Mouse (Mus musculus): ENCODE data around the gene Gm28557. TPM values are rescaled to one million over a fixed set of nuclear protein-coding genes. Genes with fewer than 3 reads are reported as not detected.
A peak's percentile ranks its signal among the peaks of the same experiment; 100 is the strongest.

The Gm28557 gene
- polyA plus RNA-seq, 1 experiment from 2014 or later = 3.0 TPM

DNA sequence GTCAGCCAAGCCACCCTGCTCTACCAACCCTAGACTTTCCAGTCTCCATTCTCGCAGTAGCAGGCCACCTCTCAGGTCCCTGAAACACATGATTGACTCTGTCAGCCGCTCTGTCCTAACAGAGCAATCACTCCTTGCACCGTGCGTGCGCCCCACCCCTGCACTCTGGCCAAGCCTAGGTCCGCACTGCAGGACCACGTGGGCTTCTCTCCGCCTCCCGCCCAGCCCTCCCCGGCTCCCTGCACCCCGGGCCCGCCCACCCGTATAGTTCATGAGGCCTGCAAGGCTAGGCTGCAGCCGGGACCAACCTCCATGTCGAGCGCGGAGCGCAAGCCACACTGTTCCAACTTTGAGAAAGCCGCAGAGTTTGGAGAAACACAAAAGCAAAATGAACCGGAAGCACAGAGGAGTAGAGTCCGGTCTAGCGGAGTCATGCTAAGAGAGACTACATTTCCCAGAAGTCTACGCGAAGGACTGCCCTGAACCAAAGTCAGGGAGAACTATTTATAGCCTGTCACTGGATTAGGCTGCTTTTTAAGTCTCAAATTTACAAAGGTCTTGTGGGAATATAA, 27.2 kb downstream of the Gm28557 start:
- Histone ChIP-seq H3K9me3 (no peaks in the 10 kb centered on the region), H3K4me3 (peak overlapping the region; percentile 76), H3K27ac (peak overlapping the region; percentile 94), H3K4me1 (peaks cover 4% of the 10 kb centered on the region; the same call in 1 of the 2 replicates), H3K36me3 (peaks cover 18% of the 10 kb centered on the region), H3K27me3 (ENCODE audit: insufficient read depth, poor library complexity, severe bottlenecking) (no peaks in the 10 kb centered on the region)
- peak; percentile 95 for DNase-seq (ENCODE audit: low spot score)
- WGBS = 0% methylated on average over 24 of the region's 24 CpGs

DNA sequence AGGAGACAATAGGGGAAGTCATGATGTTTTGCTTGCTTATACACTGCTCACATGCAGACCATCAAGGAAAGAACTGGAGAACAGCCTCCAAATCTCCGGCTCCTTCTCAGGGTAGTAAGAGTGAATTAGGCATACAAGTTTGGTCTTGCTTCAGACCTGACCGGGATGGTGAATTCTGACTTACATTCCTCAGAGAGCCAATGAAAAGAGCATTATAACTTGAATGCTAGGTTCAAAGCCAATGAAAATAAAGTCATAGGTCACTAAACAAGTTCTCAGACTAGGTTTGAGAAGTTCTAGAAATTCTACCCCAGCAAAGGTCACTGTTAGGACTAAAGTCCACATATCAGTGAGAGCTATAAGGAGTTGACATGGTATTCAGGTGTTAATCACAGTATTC, 31.2 kb downstream of the Gm28557 start:
- 92% methylated on average over 2 of the region's 2 CpGs for WGBS
- no peak for DNase-seq (ENCODE audit: low spot score)
- Histone ChIP-seq H3K4me3 (no peak overlapping the region), H3K27ac (no peak overlapping the region), H3K9me3 (no peaks in the 10 kb centered on the region), H3K36me3 (peaks cover 45% of the 10 kb centered on the region), H3K4me1 (peaks cover 4% of the 10 kb centered on the region; the same call in 1 of the 2 replicates), H3K27me3 (ENCODE audit: insufficient read depth, poor library complexity, severe bottlenecking) (no peaks in the 10 kb centered on the region)

DNA sequence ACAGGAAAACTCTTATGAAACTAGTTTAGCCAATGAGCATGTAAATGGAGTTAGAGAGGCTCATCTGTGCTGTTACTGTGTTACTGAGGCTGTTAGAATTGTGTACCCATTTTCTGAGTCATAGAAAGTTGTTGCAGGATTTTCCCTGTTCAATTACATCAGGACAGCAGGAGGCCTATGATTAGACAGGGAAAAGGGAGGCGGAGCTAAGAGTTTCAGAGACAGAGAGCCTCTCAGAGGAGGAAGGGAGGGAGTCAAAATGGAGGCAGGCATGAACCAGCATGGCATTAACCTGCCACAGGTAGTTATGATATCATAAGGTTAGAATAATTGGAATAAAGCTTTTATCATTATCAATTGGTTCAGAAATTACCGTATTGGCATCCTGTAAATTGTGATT, 35.6 kb downstream of the Gm28557 start:
- H3K27ac ChIP-seq = no peak overlapping the region
- 90% methylated on average over 2 of the region's 2 CpGs for WGBS
- no peaks in the 10 kb centered on the region for H3K27me3 ChIP-seq (ENCODE audit: insufficient read depth, poor library complexity, severe bottlenecking)
- no peaks in the 10 kb centered on the region for H3K4me1 ChIP-seq
- DNase-seq (ENCODE audit: low spot score) = no peak
- peaks cover 9% of the 10 kb centered on the region; the same call in 1 of the 2 replicates for H3K9me3 ChIP-seq
- peaks cover 79% of the 10 kb centered on the region for H3K36me3 ChIP-seq
- H3K4me3 ChIP-seq = no peak overlapping the region

DNA sequence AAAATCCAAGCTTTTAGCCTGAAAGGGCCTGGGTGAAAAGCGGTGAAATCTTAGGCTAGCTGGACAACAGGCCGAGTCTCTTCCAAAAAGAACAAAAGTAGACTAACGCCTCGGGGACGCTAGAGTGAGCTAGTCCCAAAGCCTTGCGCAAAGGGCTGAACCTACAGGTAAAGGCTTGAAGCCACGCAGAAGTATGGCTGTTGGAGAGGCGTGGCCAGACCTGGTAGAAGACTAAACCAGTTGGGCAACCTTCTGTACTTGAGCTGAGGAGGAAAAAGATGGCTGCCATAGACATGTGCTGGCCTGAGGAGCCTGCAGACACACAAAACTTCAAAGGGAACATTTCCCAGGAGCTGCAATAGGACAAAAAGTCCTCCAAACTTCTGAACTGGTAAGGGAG, 43.0 kb downstream of the Gm28557 start:
- 90% methylated on average over 8 of the region's 8 CpGs for WGBS
- DNase-seq (ENCODE audit: low spot score) = no peak
- Histone ChIP-seq H3K27ac (no peak overlapping the region), H3K4me1 (peaks cover 3% of the 10 kb centered on the region; the same call in 1 of the 2 replicates), H3K27me3 (ENCODE audit: insufficient read depth, poor library complexity, severe bottlenecking) (no peaks in the 10 kb centered on the region), H3K4me3 (no peak overlapping the region), H3K9me3 (no peaks in the 10 kb centered on the region), H3K36me3 (peaks cover 25% of the 10 kb centered on the region)

DNA sequence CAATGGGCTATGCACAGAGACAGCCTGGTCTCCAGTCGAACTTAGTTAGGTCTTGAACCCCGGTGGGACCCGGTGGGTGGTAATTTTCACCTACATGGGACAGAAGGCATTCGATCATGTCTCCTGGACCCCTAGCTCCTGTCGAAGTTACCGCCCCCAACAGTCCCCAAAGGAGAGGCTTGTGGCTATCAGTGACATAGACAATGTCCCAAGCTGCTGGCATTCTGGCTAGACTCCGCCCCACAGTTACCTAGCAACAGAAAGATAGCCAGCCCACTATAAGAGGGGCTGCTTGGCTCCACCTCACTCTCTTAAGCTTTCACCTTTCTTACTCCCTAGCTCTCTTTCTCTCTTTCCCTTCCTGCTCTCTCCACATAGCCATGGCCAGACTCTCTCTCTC, 46.0 kb downstream of the Gm28557 start:
- no peak overlapping the region for H3K4me3 ChIP-seq
- H3K27ac ChIP-seq = no peak overlapping the region
- no peak for DNase-seq (ENCODE audit: low spot score)
- 44% methylated on average over 7 of the region's 7 CpGs for WGBS
- H3K4me1 ChIP-seq = peaks cover 8% of the 10 kb centered on the region; the same call in 1 of the 2 replicates
- H3K27me3 ChIP-seq (ENCODE audit: insufficient read depth, poor library complexity, severe bottlenecking) = no peaks in the 10 kb centered on the region
- H3K9me3 ChIP-seq = no peaks in the 10 kb centered on the region
- 0 out of 2 replicates have a peak, but pooled peaks cover 2% of the 10 kb centered on the region for H3K36me3 ChIP-seq

DNA sequence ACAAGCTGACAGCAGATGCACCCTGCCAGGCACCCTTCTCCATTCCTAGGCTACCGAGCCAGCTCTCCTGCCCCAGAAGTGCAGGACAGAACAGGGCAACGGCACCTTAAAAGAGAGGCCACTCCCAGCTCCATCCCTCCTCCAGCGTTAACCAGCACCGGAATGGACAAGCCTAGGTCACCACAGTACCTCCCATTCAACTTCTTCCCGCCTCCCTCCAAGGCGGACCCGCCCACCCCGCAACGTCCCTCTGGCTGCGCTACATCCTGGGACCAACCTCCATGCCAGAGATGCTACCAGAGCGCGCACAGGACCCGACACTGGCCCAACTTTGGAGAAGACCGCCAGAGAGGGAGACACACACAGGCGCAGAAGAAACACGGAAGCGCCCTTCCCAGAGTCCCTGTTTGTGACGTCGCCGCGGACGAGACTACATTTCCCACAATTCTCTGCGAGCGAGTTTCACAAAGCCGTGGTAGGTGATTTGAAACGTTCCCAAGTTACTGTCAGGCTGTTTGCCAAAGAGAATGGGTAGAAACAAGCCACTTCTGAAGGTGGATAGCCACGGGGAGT, 47.5 kb downstream of the Gm28557 start, which contains the start of gene Zfp712:
Gene Zfp712, minus strand, starts transcription at position 385 of the 573 bp plus-strand sequence.
- no peaks in the 10 kb centered on the region for H3K27me3 ChIP-seq (ENCODE audit: insufficient read depth, poor library complexity, severe bottlenecking)
- no peaks in the 10 kb centered on the region for H3K9me3 ChIP-seq
- H3K36me3 ChIP-seq = no peaks in the 10 kb centered on the region
- DNase-seq (ENCODE audit: low spot score) = peak; percentile 97
- H3K4me3 ChIP-seq = peak within 1 kb of the TSS; percentile 75
- under 1% methylated on average over 27 of the region's 27 CpGs for WGBS
- H3K27ac ChIP-seq = peak within 1 kb of the TSS; percentile 89
- peaks cover 8% of the 10 kb centered on the region; the same call in 1 of the 2 replicates for H3K4me1 ChIP-seq

DNA sequence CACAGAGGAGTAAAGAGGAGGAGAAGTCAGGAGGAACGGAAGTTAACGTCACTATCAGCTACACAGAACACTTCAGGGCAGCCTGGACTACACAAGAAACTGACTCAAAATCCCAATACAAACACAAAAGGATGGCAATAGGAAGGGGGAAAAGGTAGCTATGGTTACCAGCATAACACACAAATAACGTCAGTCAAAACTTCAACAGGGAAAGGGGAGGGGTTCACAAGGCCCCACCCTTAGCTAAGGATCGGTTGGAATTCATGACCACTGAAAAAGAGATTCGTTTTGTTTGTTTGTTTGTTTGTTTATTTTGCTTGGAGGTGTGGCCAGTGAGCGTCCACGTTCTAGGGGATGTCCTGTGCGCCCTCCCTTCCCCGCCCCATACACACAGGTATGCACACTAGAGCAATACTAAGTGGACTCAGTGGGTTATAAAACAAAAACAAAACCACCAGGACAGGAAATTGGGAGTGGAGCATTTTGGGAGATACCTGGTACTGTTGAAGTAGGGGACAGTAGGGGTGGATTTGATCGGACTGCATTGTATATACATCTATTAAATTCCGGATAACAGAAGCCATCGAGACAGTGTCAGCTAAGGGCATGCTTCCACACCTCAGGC, 48.1 kb downstream of the Gm28557 start:
- WGBS = 2% methylated on average over 12 of the region's 12 CpGs
- peak overlapping the region; percentile 89 for H3K27ac ChIP-seq
- no peaks in the 10 kb centered on the region for H3K27me3 ChIP-seq (ENCODE audit: insufficient read depth, poor library complexity, severe bottlenecking)
- peaks cover 8% of the 10 kb centered on the region; the same call in 1 of the 2 replicates for H3K4me1 ChIP-seq
- H3K9me3 ChIP-seq = no peaks in the 10 kb centered on the region
- H3K36me3 ChIP-seq = no peaks in the 10 kb centered on the region
- no peak for DNase-seq (ENCODE audit: low spot score)
- H3K4me3 ChIP-seq = peak overlapping the region; percentile 75

Other genes starting within 250 kb of the Gm28557 start
- 1.3 and 1.4 TPM in 2 replicates for gene Gm10767, start 203.7 kb downstream of the Gm28557 start, polyA plus RNA-seq (2016; fragmentation: Nextera tagmentation; extraction: Ambion mirVana)
- gene Zfp712, start 47.4 kb downstream of the Gm28557 start, polyA plus RNA-seq (2016; fragmentation: Nextera tagmentation; extraction: Ambion mirVana) = 2.1 and 2.2 TPM in 2 replicates
- gene Zfp708, start 10.6 kb downstream of the Gm28557 start, polyA plus RNA-seq (2016; fragmentation: Nextera tagmentation; extraction: Ambion mirVana) = 3.4 and 3.8 TPM in 2 replicates
- 0.23 and 0.49 TPM in 2 replicates for gene Rslcan18, start 7.7 kb upstream of the Gm28557 start, polyA plus RNA-seq (2016; fragmentation: Nextera tagmentation; extraction: Ambion mirVana)
- gene Zfp759, start 13.1 kb upstream of the Gm28557 start, polyA plus RNA-seq (2016; fragmentation: Nextera tagmentation; extraction: Ambion mirVana) = 1.0 and 1.5 TPM in 2 replicates
- 4.6 and 5.4 TPM in 2 replicates for gene Rsl1, start 64.6 kb upstream of the Gm28557 start, polyA plus RNA-seq (2016; fragmentation: Nextera tagmentation; extraction: Ambion mirVana)
- 0.99 and 1.3 TPM in 2 replicates for gene Zfp455, start 85.9 kb upstream of the Gm28557 start, polyA plus RNA-seq (2016; fragmentation: Nextera tagmentation; extraction: Ambion mirVana)
- 1.4 and 1.6 TPM in 2 replicates for gene Zfp458, start 169.9 kb upstream of the Gm28557 start, polyA plus RNA-seq (2016; fragmentation: Nextera tagmentation; extraction: Ambion mirVana)
- 0.40 and 0.86 TPM in 2 replicates for gene Zfp457, start 197.9 kb upstream of the Gm28557 start, polyA plus RNA-seq (2016; fragmentation: Nextera tagmentation; extraction: Ambion mirVana)
- gene Zfp595, start 224.0 kb upstream of the Gm28557 start, polyA plus RNA-seq (2016; fragmentation: Nextera tagmentation; extraction: Ambion mirVana) = 1.5 and 2.6 TPM in 2 replicates

Measured in heart, embryonic 10.5 days (tissue).